Mouse (Mus musculus) heart, postnatal 0 days (tissue): ENCODE results near the gene Aim2. TPM values are rescaled to one million over a fixed set of nuclear protein-coding genes. Genes with fewer than 3 reads are reported as not detected.

ENCODE experiments used
- ATAC-seq: fragments of 200-750 bp; cut with Nextera tagmentation; 2 replicates; pipeline ENCODE4 v1.8.0; 2017; ENCODE audit warnings: low read depth, moderate number of reproducible peaks, moderate library complexity; ENCODE audit not compliant: insufficient read depth
- DNase-seq: peaks from one replicate; pipeline ENCODE4 v3.0.0-alpha.2; 2016; ENCODE audit warnings: low spot score
- H3K27ac ChIP-seq: fragments of 300-500 bp; sonication (generic); 2 replicates; pipeline ENCODE4 v1.5.1; 2014; ENCODE audit warnings: low read depth, mild to moderate bottlenecking
- H3K27me3 ChIP-seq: fragments of 300-500 bp; sonication (generic); 2 replicates; pipeline ENCODE4 v1.6.1; 2014; ENCODE audit warnings: low read length, mixed read lengths; ENCODE audit not compliant: control insufficient read depth, insufficient read depth
- H3K36me3 ChIP-seq: fragments of 300-500 bp; sonication (generic); replicated peaks from 2 replicates; pipeline ENCODE4 v1.6.1; 2014; ENCODE audit warnings: low read length, mixed read lengths; ENCODE audit not compliant: control insufficient read depth, insufficient read depth
- H3K4me1 ChIP-seq: fragments of 300-500 bp; sonication (generic); 2 replicates; pipeline ENCODE4 v1.6.1; 2014; ENCODE audit warnings: antibody characterized with exemption; ENCODE audit not compliant: control insufficient read depth, insufficient read depth
- H3K4me2 ChIP-seq: fragments of 300-500 bp; sonication (generic); 2 replicates; pipeline ENCODE4 v1.6.1; 2014; ENCODE audit warnings: low read depth, mild to moderate bottlenecking, low read length, moderate library complexity
- H3K4me3 ChIP-seq: fragments of 300-500 bp; sonication (generic); 2 replicates; pipeline ENCODE4 v1.5.1; 2014; ENCODE audit warnings: low read depth, low read length
- H3K9ac ChIP-seq: fragments of 300-500 bp; sonication (generic); replicated peaks from 2 replicates; pipeline ENCODE4 v1.6.1; 2014; ENCODE audit warnings: low read depth, low read length, mixed read lengths
- H3K9me3 ChIP-seq: fragments of 300-500 bp; sonication (generic); replicated peaks from 2 replicates; pipeline ENCODE4 v1.6.1; 2016; ENCODE audit warnings: low read length; ENCODE audit not compliant: control insufficient read depth
- CTCF ChIP-seq: IDR thresholded peaks from 2 replicates; pipeline ENCODE4 v1.5.1; 2016; ENCODE audit warnings: antibody characterized with exemption, control low read depth, low read depth
- EP300 ChIP-seq: IDR thresholded peaks from 2 replicates; pipeline ENCODE4 v1.6.1; 2016; ENCODE audit warnings: antibody characterized with exemption, low read depth
- WGBS: fragments of 180-500 bp; shearing (Covaris S2); extraction: QIAGEN DNeasy Blood & Tissue Kit; methylation state at CpG from one replicate; pipeline ENCODE4 v1.1.7; 2014; 5-methylcytosine and 5-hydroxymethylcytosine counted together
- polyA plus RNA-seq: library from polyadenylated mRNA; unstranded; fragments of >200 nt; fragmentation: Nextera tagmentation; extraction: Ambion mirVana; gene quantifications from 2 replicates; pipeline ENCODE4 v1.2.1, GENCODE M21; 2015
- total RNA-seq: library from RNA; depleted of rRNA; stranded (reverse); fragments of >200 nt; gene quantifications from 2 replicates; pipeline ENCODE4 v1.2.3, GENCODE M21; 2014; ENCODE audit warnings: low replicate concordance

Gene Aim2
- total and polyA plus RNA-seq, 2 experiments from 2014 or later = 0.19 to 1.3 TPM

DNA sequence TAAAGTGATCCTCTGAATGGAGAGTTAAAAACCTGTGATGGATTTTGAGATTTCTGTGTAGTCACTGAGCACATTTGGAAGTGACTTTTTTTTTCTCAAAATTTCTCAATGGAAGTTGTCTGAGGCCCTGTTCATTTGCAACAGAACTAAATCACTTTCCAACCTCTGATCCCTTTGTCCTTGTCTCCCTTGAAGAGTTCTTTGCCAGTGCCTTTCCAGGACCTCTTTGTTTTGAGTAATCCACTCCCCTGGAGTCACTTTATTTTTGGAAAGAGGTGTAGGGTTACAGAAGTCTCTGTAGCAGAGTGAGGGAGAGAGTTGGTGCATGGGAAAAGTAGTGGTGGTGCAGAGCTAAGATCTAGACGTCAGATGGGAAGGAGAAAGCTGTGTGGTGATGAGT lies 2.2 kb upstream of the Aim2 start:
- TF ChIP-seq EP300 = no peak
- TF ChIP-seq CTCF = no peak
- Histone ChIP-seq H3K4me1 (no peaks in the 10 kb centered on the region; the same call in 1 of the 2 replicates), H3K4me3 (no peak overlapping the region), H3K9ac (no peak overlapping the region), H3K27ac (no peak overlapping the region), H3K4me2 (no peak overlapping the region), H3K9me3 (no peaks in the 10 kb centered on the region), H3K27me3 (no peaks in the 10 kb centered on the region), H3K36me3 (no peaks in the 10 kb centered on the region)
- ATAC-seq (no peak), DNase-seq (no peak)
- WGBS = 12% methylated on average over 1 of the region's 1 CpGs

DNA sequence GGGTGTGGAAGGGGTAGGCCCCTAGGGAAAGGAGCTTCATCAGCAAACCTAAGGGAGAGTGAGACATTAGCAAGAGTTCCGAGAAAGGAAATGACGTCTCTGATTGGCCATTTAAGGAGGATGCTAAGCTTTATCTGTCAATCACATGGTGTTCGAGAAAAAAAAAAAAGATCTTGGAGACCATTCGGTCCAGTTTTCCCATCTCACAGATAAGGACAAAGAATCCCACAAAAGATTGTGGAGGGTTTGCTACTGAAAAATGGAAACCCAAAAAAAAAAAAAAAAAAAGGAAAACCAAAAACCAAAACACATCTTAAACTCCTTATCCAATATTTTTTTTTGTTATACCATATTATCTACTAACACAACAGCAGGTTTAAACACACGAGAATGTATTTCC lies 1.5 kb upstream of the Aim2 start:
- no peak overlapping the region for H3K4me2 ChIP-seq
- H3K27ac ChIP-seq = no peak overlapping the region
- H3K9me3 ChIP-seq = no peaks in the 10 kb centered on the region
- no peak overlapping the region for H3K9ac ChIP-seq
- no peaks in the 10 kb centered on the region; the same call in 1 of the 2 replicates for H3K4me1 ChIP-seq
- no peak overlapping the region for H3K4me3 ChIP-seq
- H3K36me3 ChIP-seq = no peaks in the 10 kb centered on the region
- WGBS = 49% methylated on average over 5 of the region's 5 CpGs
- no peak for TF ChIP-seq EP300
- no peak for TF ChIP-seq CTCF
- ATAC-seq = no peak
- no peaks in the 10 kb centered on the region for H3K27me3 ChIP-seq
- DNase-seq = no peak

DNA sequence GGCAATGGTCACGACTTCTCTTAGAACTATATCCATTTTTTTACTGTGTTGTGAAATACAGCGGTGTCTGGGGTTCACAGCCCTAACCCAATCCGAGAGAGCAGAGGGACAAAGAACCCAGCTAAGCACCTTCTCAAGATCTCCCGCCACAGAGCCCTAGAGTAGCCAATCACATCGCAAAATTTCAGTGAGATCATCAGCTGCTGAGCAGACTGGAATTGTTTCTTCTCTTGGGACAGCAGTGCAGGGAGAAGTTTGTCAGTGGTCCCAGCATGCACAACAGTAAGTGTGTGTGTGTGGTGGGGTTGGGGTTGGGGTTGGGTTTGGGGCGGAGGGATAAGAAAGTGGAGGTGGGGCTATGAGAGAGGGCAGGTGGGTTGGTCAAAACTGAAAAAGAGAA lies 733 bp upstream of the Aim2 start:
- Histone ChIP-seq H3K9ac (no peak overlapping the region), H3K4me3 (peak overlapping the region; percentile 25), H3K4me2 (peak overlapping the region; percentile 48), H3K27me3 (no peaks in the 10 kb centered on the region), H3K36me3 (no peaks in the 10 kb centered on the region), H3K4me1 (no peaks in the 10 kb centered on the region; the same call in 1 of the 2 replicates), H3K27ac (no peak overlapping the region), H3K9me3 (no peaks in the 10 kb centered on the region)
- ATAC-seq (no peak; the same call in 1 of the 2 replicates), DNase-seq (peak; percentile 23)
- no peak for TF ChIP-seq EP300
- no peak for TF ChIP-seq CTCF
- WGBS = 2% methylated on average over 6 of the region's 6 CpGs

DNA sequence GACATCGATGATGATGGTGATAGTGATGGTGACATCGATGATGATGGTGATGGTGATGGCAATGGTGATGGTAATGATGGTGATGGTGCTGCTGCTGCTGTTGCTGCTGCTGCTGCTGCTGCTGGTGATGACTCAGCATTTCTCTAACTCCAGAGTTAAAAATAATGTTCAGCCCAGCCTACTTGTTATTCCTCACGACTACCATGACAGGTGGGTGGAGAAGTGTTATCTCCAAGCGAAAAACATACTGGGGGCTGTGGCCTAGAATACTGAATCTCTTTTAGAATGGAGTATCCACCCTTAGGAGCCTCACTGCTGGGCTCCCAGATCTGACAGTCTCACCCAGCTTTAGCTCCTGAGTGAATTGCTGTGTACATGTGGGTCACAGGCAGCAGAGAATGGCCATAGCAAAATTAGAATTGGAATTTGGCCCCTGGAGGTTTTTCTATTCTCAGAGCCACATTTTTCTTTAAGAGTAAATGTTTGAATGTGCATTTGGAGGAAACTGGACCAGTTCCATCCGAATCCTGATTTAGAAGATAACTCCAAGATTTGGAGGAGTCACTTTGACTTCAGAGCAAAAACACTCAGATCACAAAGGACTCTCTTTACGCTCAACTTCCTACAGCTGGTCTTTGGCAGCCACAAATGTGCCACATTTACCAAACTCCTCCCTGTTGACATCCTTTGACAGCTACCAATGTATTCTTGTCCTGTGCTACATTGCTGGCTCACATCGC lies 4.6 kb downstream of the Aim2 start:
- no peak for TF ChIP-seq EP300
- TF ChIP-seq CTCF = no peak
- ATAC-seq (no peak), DNase-seq (no peak)
- no peaks in the 10 kb centered on the region; the same call in 1 of the 2 replicates for H3K4me1 ChIP-seq
- no peak overlapping the region for H3K27ac ChIP-seq
- H3K9ac ChIP-seq = no peak overlapping the region
- 52% methylated on average over 7 of the region's 7 CpGs for WGBS
- H3K4me3 ChIP-seq = no peak overlapping the region
- H3K36me3 ChIP-seq = no peaks in the 10 kb centered on the region
- H3K27me3 ChIP-seq = no peaks in the 10 kb centered on the region
- H3K4me2 ChIP-seq = no peak overlapping the region
- H3K9me3 ChIP-seq = no peaks in the 10 kb centered on the region

DNA sequence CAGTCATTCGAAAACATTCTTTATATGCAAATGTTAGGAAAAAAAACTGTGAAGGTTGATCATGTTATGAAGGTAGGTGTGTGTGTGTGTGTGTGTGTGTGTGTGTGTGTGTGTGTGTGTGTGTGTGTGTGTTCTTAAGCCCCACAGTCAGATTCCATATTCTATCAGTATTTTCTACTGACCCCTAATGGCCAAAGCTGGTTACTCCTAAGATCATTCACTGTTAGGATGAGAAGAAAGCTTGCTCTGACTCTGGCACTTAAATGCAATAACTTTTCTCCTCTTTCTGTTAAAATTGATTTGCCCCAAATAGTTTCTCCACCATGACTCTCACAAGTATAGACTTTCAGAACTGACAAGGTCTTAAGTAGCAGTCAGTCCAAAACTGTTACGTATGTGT lies 6.0 kb downstream of the Aim2 start:
- H3K4me1 ChIP-seq = no peaks in the 10 kb centered on the region
- no peak overlapping the region for H3K27ac ChIP-seq
- no peak overlapping the region for H3K9ac ChIP-seq
- DNase-seq = no peak
- no peaks in the 10 kb centered on the region for H3K9me3 ChIP-seq
- H3K4me3 ChIP-seq = no peak overlapping the region
- no peak overlapping the region for H3K4me2 ChIP-seq
- no peak for ATAC-seq
- no peaks in the 10 kb centered on the region for H3K36me3 ChIP-seq
- H3K27me3 ChIP-seq = no peaks in the 10 kb centered on the region
- TF ChIP-seq EP300 = no peak
- 0 out of 2 replicates have a peak, but pooled peaks have one; percentile 13 for TF ChIP-seq CTCF
- WGBS = 70% methylated on average over 2 of the region's 2 CpGs

DNA sequence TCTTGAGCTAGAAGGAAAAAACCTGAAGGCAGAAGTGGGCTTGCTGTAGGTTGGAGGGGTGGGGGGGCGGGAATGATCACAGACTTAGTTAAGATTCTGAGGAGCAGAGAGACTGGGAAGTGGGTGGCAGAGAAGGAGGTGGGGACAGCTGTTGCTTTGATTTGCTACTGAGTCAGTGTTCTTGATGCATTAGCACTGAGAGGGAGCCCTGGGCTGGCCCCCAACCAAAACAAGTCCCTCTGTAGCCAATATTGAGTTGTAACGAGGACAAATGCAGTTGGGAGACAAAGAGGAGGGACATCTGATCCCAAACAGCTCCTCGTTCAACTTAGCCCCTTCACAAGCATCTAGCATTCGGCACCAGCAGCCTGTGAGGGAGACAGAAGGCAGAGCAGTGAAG lies 7.1 kb downstream of the Aim2 start:
- H3K36me3 ChIP-seq = no peaks in the 10 kb centered on the region
- ATAC-seq (no peak), DNase-seq (no peak)
- TF ChIP-seq CTCF = no peak
- TF ChIP-seq EP300 = no peak
- H3K27me3 ChIP-seq = no peaks in the 10 kb centered on the region
- no peaks in the 10 kb centered on the region for H3K9me3 ChIP-seq
- H3K27ac ChIP-seq = no peak overlapping the region
- H3K4me2 ChIP-seq = no peak overlapping the region
- no peak overlapping the region for H3K9ac ChIP-seq
- no peak overlapping the region for H3K4me3 ChIP-seq
- 30% methylated on average over 4 of the region's 4 CpGs for WGBS
- H3K4me1 ChIP-seq = no peaks in the 10 kb centered on the region
